Mouse (Mus musculus): ENCODE data around the gene Gm17018.

Gene Gm17018

GRCm38 (mm10) chr19:45621061-45621460 lies 60.6 kb downstream of the Gm17018 start:
- DNase-seq (ENCODE audit: extremely low spot score, low read depth, low spot score), result no peak

GRCm38 (mm10) chr19:45622144-45622543 lies 61.7 kb downstream of the Gm17018 start:
- DNase-seq (ENCODE audit: extremely low spot score, low read depth, low spot score), result no peak

- no peak for DNase-seq (ENCODE audit: extremely low spot score, low read depth, low spot score)
Observed at GRCm38 (mm10) chr19:45623710-45624109, 63.3 kb downstream of the Gm17018 start.

DNA sequence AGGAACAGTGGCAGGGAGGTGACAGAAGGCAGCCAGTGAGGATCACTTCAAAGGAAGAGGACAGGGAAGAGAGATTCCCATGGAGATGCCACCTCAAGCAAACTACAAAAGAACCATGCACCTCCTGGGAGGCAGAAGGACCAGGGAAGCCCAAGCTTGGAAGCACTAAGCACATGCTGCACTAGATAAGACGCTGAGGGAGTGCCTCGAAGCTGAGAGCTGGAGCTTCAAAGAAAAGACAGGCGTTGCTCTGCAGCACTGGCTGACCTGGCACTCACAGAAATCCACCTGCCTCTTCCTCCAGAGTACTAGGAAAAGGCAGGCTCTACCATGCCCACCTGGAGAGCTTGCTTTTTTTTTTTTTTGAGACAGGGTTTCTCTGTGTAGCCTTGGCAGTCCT lies 66.6 kb downstream of the Gm17018 start:
- DNase-seq (ENCODE audit: extremely low spot score, low read depth, low spot score), result no peak

DNA sequence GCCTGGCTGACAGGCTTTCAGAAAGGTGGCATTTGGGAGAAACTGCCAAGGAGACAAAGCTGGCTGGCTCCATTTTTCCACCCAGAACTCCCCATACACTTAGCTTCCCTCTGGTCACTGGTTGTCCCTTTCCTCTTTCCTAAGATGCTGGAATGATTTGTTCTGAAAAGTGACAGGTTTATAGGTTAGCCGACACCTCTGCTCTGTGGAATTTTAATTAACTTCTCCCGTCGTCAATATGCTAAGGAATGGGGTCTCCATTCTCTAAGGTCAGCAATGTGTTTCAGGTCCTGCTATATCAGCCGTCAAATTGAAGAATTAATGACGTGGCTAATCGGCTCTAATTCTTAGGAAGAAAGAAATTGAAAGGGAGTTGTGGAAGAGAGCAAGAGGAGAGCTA lies 68.2 kb downstream of the Gm17018 start:
- DNase-seq (ENCODE audit: extremely low spot score, low read depth, low spot score), result peak; percentile 50

- DNase-seq (ENCODE audit: extremely low spot score, low read depth, low spot score), result no peak
Observed at GRCm38 (mm10) chr19:45629219-45629618, 68.8 kb downstream of the Gm17018 start.

All from hindlimb bud, embryonic 11.5 days (tissue).